Mouse (Mus musculus) brain, embryonic 18.5 days (tissue): ENCODE measurements at regions not wholly inside any gene's neighbourhood (a gene's known extent, or its start where the extent isn't known, plus 50 kb on each side); places are given as distances from the start of the nearest gene placed in this dataset.
"Not testable (repeated sequence)": the region's sequence is repeated elsewhere in the genome, so short reads cannot be mapped to it uniquely, and the experiment has no call there.

ENCODE experiments used
- DNase-seq: peaks from one replicate; pipeline ENCODE4 v3.0.0-alpha.2; 2012; ENCODE audit warnings: low read depth, low spot score

- DNase-seq, result peak; percentile 12
Measured at GRCm38 (mm10) chr9:14058592-14059227, 216.2 kb upstream of the Sesn3 start.

- peak; percentile 26 for DNase-seq
Measured at GRCm38 (mm10) chr9:14059228-14059779, 215.6 kb upstream of the Sesn3 start.

- DNase-seq, result no peak
Measured at GRCm38 (mm10) chr9:14060257-14060656, 214.6 kb upstream of the Sesn3 start.

- DNase-seq, result no peak
Measured at GRCm38 (mm10) chr9:14061389-14061788, 213.5 kb upstream of the Sesn3 start.

GRCm38 (mm10) chr9:14061840-14062239, 213.0 kb upstream of the Sesn3 start:
- DNase-seq, result no peak

- DNase-seq, result no peak
Measured at GRCm38 (mm10) chr9:14062706-14063105, 212.2 kb upstream of the Sesn3 start.

- DNase-seq, result not testable (repeated sequence)
Measured at GRCm38 (mm10) chr9:14066741-14067140, 208.1 kb upstream of the Sesn3 start.

GRCm38 (mm10) chr9:14069076-14069475, 205.8 kb upstream of the Sesn3 start:
- no peak for DNase-seq

GRCm38 (mm10) chr9:14069770-14070169, 205.1 kb upstream of the Sesn3 start:
- no peak for DNase-seq

- no peak for DNase-seq
Measured at GRCm38 (mm10) chr9:14071728-14072127, 203.1 kb upstream of the Sesn3 start.

- DNase-seq, result no peak
Measured at GRCm38 (mm10) chr9:14072950-14073349, 201.9 kb upstream of the Sesn3 start.

GRCm38 (mm10) chr9:14074273-14074672, 200.6 kb upstream of the Sesn3 start:
- DNase-seq, result no peak

- not testable (repeated sequence) for DNase-seq
Measured at GRCm38 (mm10) chr9:14074866-14075265, 200.0 kb upstream of the Sesn3 start.

GRCm38 (mm10) chr9:14075452-14075851, 199.4 kb upstream of the Sesn3 start:
- no peak for DNase-seq

- DNase-seq, result no peak
Measured at GRCm38 (mm10) chr9:14075868-14076267, 199.0 kb upstream of the Sesn3 start.

- DNase-seq, result no peak
Measured at GRCm38 (mm10) chr9:14076728-14077127, 198.1 kb upstream of the Sesn3 start.

- no peak for DNase-seq
Measured at GRCm38 (mm10) chr9:14081138-14081537, 193.7 kb upstream of the Sesn3 start.

GRCm38 (mm10) chr9:14086201-14086600, 188.7 kb upstream of the Sesn3 start:
- DNase-seq, result no peak

- DNase-seq, result no peak
Measured at GRCm38 (mm10) chr9:14086611-14087010, 188.3 kb upstream of the Sesn3 start.

- no peak for DNase-seq
Measured at GRCm38 (mm10) chr9:14087874-14088273, 187.0 kb upstream of the Sesn3 start.

- DNase-seq, result no peak
Measured at GRCm38 (mm10) chr9:14089791-14090256, 185.0 kb upstream of the Sesn3 start.

- no peak for DNase-seq
Measured at GRCm38 (mm10) chr9:14090454-14090853, 184.4 kb upstream of the Sesn3 start.

GRCm38 (mm10) chr9:14091099-14091930, 183.6 kb upstream of the Sesn3 start:
- DNase-seq, result no peak
